10 mouse cellular contexts compared by ENCODE assay signal in genomic region chr14:31407911-31408604, GRCm38 (mm10). TPM values are rescaled to one million over a fixed set of nuclear protein-coding genes. Genes with fewer than 3 reads are reported as not detected.
DNase-seq lines count a peak whose midpoint lies in the region; ATAC-seq and TF ChIP-seq lines count a peak whose summit lies in the region.
"Had no signal": no experiment of that assay in that cellular context is flagged by ENCODE, and none has a peak within 500 bp of the region (broad histone marks: within the 10 kb centered on the region; RNA-seq: fewer than 3 reads in every experiment).

No protein-coding gene starts in this region.

- WGBS in forebrain, embryonic 10.5 days, result 68% methylated on average over 6 of the region's 6 CpGs
- 77% methylated on average over 6 of the region's 6 CpGs for WGBS in forebrain, embryonic 12.5 days
- WGBS in spleen, adult 2 months, result 59% methylated on average over 6 of the region's 6 CpGs

- H3K27ac ChIP-seq in forebrain, embryonic 10.5 days, result 0 out of 2 replicates have a peak overlapping the region, but pooled peaks have one; percentile 17
- H3K27ac ChIP-seq in forebrain, embryonic 12.5 days, result no peak overlapping the region
- H3K27ac ChIP-seq in spleen, adult 2 months (ENCODE audit: insufficient read depth, low read length), result peak overlapping the region; percentile 79
- H3K27ac ChIP-seq: forebrain, embryonic 15.5 days; midbrain, embryonic 12.5 days had no signal

- DNase-seq in forebrain, embryonic 10.5 days (ENCODE audit: extremely low spot score, low spot score), result no peak
- DNase-seq in spleen, adult 2 months (ENCODE audit: low read depth in 1 of 2, low spot score in 2 of 2), result no peak
- DNase-seq in spleen, postnatal 4 days (ENCODE audit: low spot score in 2 of 2), result no peak
- peak; percentile 47 for DNase-seq in kidney, postnatal 10 days
- peak; percentile 71 for DNase-seq in yolk sac, embryonic 10.5 days (ENCODE audit: low spot score)
- DNase-seq in frontal cortex, adult 2 months (ENCODE audit: extremely low spot score in 1 of 2, low spot score in 1 of 2), result no peak
- no peak for DNase-seq in thymus, postnatal 0 days (ENCODE audit: low spot score)

- no peaks in the 10 kb centered on the region for H3K27me3 ChIP-seq in forebrain, embryonic 10.5 days (ENCODE audit: poor library complexity, severe bottlenecking)
- H3K27me3 ChIP-seq in forebrain, embryonic 12.5 days, result no peaks in the 10 kb centered on the region
- H3K27me3 ChIP-seq in spleen, adult 2 months (ENCODE audit: control insufficient read depth, insufficient read depth, low read length), result no peaks in the 10 kb centered on the region
- H3K27me3 ChIP-seq: forebrain, embryonic 15.5 days; midbrain, embryonic 12.5 days had no signal

- no peak overlapping the region for H3K4me2 ChIP-seq in forebrain, embryonic 12.5 days
- H3K4me2 ChIP-seq: forebrain, embryonic 15.5 days; midbrain, embryonic 12.5 days had no signal

- TF ChIP-seq CTCF in spleen, adult 2 months (IDR thresholded peaks at IDR 0.05; ENCODE audit: extremely low read depth, insufficient read depth, insufficient read length, insufficient replicate concordance), result no peak

- no peak for TF ChIP-seq POLR2A in spleen, adult 2 months (IDR thresholded peaks at IDR 0.05; ENCODE audit: low read depth, low read length)

- H3K4me1 ChIP-seq in forebrain, embryonic 10.5 days, result peaks cover 52% of the 10 kb centered on the region
- no peaks in the 10 kb centered on the region; the same call in 1 of the 2 replicates for H3K4me1 ChIP-seq in forebrain, embryonic 12.5 days
- peaks cover 54% of the 10 kb centered on the region; the same call in 1 of the 2 replicates for H3K4me1 ChIP-seq in spleen, adult 2 months (ENCODE audit: control insufficient read depth, insufficient read depth, insufficient read length)
- H3K4me1 ChIP-seq: forebrain, embryonic 15.5 days; midbrain, embryonic 12.5 days had no signal

- H3K4me3 ChIP-seq in forebrain, embryonic 10.5 days, result no peak overlapping the region
- no peak overlapping the region for H3K4me3 ChIP-seq in forebrain, embryonic 12.5 days (replicated peaks)
- H3K4me3 ChIP-seq in spleen, adult 2 months (ENCODE audit: extremely low read depth, insufficient read depth, insufficient read length), result no peak overlapping the region
- H3K4me3 ChIP-seq: forebrain, embryonic 15.5 days; midbrain, embryonic 12.5 days had no signal

- H3K9ac ChIP-seq in forebrain, embryonic 12.5 days, result no peak overlapping the region
- H3K9ac ChIP-seq: forebrain, embryonic 15.5 days; midbrain, embryonic 12.5 days had no signal

- ATAC-seq in forebrain, embryonic 12.5 days (ENCODE audit: low FRiP score), result no peak
- ATAC-seq: forebrain, embryonic 15.5 days had no signal

- H3K36me3 ChIP-seq in forebrain, embryonic 10.5 days (replicated peaks), result peaks cover 12% of the 10 kb centered on the region
- H3K36me3 ChIP-seq in forebrain, embryonic 12.5 days (replicated peaks), result peaks cover 3% of the 10 kb centered on the region; the same call in 1 of the 2 replicates
- peaks cover 22% of the 10 kb centered on the region for H3K36me3 ChIP-seq in spleen, adult 2 months (ENCODE audit: control insufficient read depth, insufficient read depth, low read length)

- H3K9me3 ChIP-seq in forebrain, embryonic 10.5 days, result no peaks in the 10 kb centered on the region
- no peaks in the 10 kb centered on the region for H3K9me3 ChIP-seq in forebrain, embryonic 12.5 days
- H3K9me3 ChIP-seq: forebrain, embryonic 15.5 days; midbrain, embryonic 12.5 days had no signal

RNA-seq across cellular contexts. Expression of gene Sh3bp5, which starts 27.8 kb away (rescaled TPM):
- 17.6 and 18.3 TPM in 2 replicates for polyA plus RNA-seq in forebrain, embryonic 10.5 days (2016; fragmentation: Nextera tagmentation; extraction: Ambion mirVana)
- 37.7 and 39.1 TPM in 2 replicates for polyA plus RNA-seq in forebrain, embryonic 12.5 days (2016; fragmentation: Nextera tagmentation; extraction: Ambion mirVana)
- 36.0 and 43.0 TPM in 2 replicates for polyA plus RNA-seq in spleen, adult 2 months (2012; rRNA removed)
- 38.4 and 44.0 TPM in 2 replicates for polyA plus RNA-seq in frontal cortex, adult 2 months (2012; rRNA removed)
- polyA plus RNA-seq in thymus, postnatal 0 days (2015; fragmentation: Nextera tagmentation; extraction: Ambion mirVana), result 20.3 and 20.7 TPM in 2 replicates

Comparison
In these comparisons a context has a peak if more than half of its experiments do, and no peak if none do; other contexts are left out.
1. DNase-seq: peak in kidney, postnatal 10 days (single experiment) and yolk sac, embryonic 10.5 days (single experiment); none in forebrain, embryonic 10.5 days (single experiment), spleen, adult 2 months (0 of 2), spleen, postnatal 4 days (0 of 2), frontal cortex, adult 2 months (0 of 2) and thymus, postnatal 0 days (single experiment).